Mouse (Mus musculus) cerebellum, adult 18-20 months (tissue): ENCODE measurements around the gene Sco2.

Source experiments
- DNase-seq, 2 experiments: peaks; one replicate each; pipeline ENCODE4 v3.0.0; 2021

Sco2 gene

GRCm38 (mm10) chr15:89322670-89323522 is 50.8 kb downstream of the Sco2 start, which contains the start of gene Adm2:
TSS of gene Adm2 (plus strand) at chr15:89322720.
- no peak for DNase-seq
